Mouse (Mus musculus) monocyte, adult 2 months (primary cell): ENCODE measurements at regions not wholly inside any gene's neighbourhood (a gene's known extent, or its start where the extent isn't known, plus 50 kb on each side); places are given as distances from the start of the nearest gene placed in this dataset.
A peak's percentile ranks its signal among the peaks of the same experiment; 100 is the strongest.

Source experiments
- DNase-seq, 2 experiments: peaks; one replicate each; pipeline ENCODE4 v3.0.0; 2022; ENCODE audit warnings: low spot score in 2 of 2, low read depth in 1 of 2

GRCm38 (mm10) chr6:67115505-67116303, 78.4 kb upstream of the Gadd45a start:
- DNase-seq: no peak

DNA sequence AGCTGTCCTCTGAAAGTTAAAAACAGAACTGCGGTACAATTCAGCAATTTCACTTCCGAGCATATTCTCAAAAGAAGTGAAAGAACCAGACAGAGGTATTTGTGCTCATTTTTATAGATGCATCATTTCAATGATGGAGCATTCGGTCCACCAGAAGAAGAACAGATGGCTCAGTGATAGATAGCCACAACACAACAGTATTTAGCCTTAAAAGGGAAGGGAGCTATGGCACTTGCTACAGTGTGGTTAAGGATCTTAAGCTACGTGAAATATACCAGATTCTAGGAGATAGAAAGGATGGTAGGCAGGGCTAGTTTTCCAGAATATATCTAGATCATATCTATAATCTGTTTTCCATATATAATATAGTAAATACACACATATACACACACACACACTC, 77.5 kb upstream of the Gadd45a start:
- DNase-seq: no peak

- no peak for DNase-seq
Observed at GRCm38 (mm10) chr6:67113686-67114278, 76.5 kb upstream of the Gadd45a start.

- no peak for DNase-seq
Observed at GRCm38 (mm10) chr6:67113261-67113660, 76.0 kb upstream of the Gadd45a start.

DNA sequence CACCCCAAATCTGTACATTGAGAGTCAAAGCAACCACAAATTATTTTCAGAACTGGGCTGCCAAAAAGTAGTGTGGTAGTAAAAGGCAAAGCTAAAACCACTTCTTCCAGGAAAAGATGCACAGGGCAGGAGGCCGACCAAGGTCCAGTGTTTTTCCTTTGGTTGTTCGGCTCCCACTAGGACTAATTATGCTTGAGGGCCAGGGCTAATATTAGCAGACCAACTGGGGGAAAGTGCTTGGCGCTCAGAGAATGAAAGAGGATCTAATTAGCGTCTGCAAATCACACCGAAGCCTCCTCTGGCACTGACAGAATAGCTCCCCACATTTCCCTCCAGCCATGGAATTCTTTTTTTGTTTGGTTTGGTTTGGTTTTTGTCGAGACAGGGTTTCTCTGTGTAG, 75.1 kb upstream of the Gadd45a start:
- no peak for DNase-seq

- no peak for DNase-seq
Observed at GRCm38 (mm10) chr6:67111581-67111980, 74.3 kb upstream of the Gadd45a start.

GRCm38 (mm10) chr6:67110391-67110790, 73.1 kb upstream of the Gadd45a start:
- no peak for DNase-seq

GRCm38 (mm10) chr6:67109774-67110173, 72.5 kb upstream of the Gadd45a start:
- DNase-seq: no peak

- no peak for DNase-seq
Observed at GRCm38 (mm10) chr6:67107517-67107916, 70.3 kb upstream of the Gadd45a start.

- no peak for DNase-seq
Observed at GRCm38 (mm10) chr6:67106493-67106892, 69.2 kb upstream of the Gadd45a start.

DNA sequence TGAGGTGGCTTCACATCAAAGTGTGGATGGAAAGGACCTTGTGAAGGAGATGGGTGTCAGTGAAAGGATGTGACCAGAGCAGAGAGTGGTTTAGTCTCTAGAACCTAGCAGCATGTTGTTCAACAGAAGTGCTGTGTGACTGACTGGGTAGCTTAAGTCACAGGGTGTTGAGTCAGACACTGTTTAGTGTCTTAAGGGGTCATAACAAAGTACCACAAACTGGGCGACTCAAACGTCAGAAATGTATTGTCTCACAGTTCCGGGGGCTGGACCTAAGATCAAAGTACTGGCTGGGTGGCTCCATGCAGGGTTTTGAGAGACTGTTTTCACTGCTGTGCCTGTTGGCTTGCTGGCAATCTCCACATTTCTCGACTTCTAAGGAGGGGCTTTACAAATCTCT, 68.1 kb upstream of the Gadd45a start:
- DNase-seq: no peak

GRCm38 (mm10) chr6:67104205-67104604, 66.9 kb upstream of the Gadd45a start:
- DNase-seq: no peak

- DNase-seq: peak in 1 of 2 experiments; percentile 5
Observed at GRCm38 (mm10) chr6:67102541-67103134, 65.4 kb upstream of the Gadd45a start.

DNA sequence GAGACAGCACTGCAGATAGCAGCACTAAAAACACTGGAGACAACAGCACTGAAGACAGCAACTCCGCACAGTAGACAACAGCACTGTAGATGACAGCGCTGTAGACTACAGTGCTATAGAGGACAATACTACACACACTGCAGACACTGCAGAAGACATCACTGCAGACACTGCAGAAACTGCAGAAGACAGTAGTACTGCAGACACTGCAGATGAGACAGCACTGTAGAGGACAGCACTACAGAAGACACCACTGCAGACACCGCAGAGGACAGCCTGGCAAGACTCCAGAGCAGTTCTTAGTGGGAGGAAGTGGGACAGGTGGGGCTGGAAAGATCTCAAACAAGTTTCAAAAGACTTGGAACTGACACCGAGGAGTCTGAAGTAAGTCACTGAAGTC, 64.8 kb upstream of the Gadd45a start:
- no peak for DNase-seq

DNA sequence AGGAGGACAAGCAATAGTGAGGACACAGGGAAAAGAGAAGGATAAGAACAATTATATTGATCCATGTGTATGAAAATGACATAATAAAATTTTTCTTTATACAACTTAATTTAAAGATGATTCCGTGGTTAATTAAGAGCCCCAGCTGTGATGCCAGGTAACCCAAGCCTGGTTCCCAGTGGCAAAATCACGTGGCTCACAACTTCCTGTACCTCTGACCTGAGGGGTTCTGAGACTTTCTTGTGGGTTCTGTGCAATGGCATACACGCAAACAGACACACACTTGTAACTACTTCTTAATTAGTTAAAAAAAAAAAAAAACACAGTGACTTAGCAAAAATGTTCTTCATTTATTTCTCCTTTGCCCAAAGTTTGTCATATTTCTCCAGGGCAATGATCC, 57.2 kb upstream of the Gadd45a start:
- no peak for DNase-seq

DNA sequence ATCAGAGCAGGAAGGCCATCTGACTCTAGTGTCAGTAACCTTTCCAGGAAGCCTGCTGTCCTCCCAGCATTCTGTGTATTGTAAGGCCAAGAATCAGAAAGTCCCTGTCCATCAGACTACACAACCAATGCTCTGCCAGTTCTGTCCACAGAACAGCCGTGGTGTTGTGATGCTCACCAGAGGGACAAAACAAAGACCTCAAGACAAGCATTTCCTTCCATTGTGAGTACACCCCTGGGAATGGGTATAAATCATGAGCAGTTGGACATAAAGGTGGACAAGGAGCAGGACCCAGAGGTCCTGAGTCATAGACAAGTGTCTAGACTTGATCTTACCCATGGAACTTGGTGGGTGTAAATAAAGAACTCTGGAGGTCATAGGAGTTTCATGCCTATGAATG, 55.9 kb upstream of the Gadd45a start:
- no peak for DNase-seq

- no peak for DNase-seq
Observed at GRCm38 (mm10) chr6:67090150-67090549, 52.9 kb upstream of the Gadd45a start.

- no peak for DNase-seq
Observed at GRCm38 (mm10) chr6:67089530-67090140, 52.4 kb upstream of the Gadd45a start.

- no peak for DNase-seq
Observed at GRCm38 (mm10) chr6:67088741-67089455, 51.6 kb upstream of the Gadd45a start.

GRCm38 (mm10) chr6:67087837-67088440, 50.7 kb upstream of the Gadd45a start:
- DNase-seq: no peak

- DNase-seq: no peak
Observed at GRCm38 (mm10) chr6:67087393-67087792, 50.1 kb upstream of the Gadd45a start.
